Mouse (Mus musculus): ENCODE measurements around the gene Lyg2. TPM values are rescaled to one million over a fixed set of nuclear protein-coding genes. Genes with fewer than 3 reads are reported as not detected.

The Lyg2 gene
- polyA plus RNA-seq, 3 experiments from 2014 or later = not detected

DNA sequence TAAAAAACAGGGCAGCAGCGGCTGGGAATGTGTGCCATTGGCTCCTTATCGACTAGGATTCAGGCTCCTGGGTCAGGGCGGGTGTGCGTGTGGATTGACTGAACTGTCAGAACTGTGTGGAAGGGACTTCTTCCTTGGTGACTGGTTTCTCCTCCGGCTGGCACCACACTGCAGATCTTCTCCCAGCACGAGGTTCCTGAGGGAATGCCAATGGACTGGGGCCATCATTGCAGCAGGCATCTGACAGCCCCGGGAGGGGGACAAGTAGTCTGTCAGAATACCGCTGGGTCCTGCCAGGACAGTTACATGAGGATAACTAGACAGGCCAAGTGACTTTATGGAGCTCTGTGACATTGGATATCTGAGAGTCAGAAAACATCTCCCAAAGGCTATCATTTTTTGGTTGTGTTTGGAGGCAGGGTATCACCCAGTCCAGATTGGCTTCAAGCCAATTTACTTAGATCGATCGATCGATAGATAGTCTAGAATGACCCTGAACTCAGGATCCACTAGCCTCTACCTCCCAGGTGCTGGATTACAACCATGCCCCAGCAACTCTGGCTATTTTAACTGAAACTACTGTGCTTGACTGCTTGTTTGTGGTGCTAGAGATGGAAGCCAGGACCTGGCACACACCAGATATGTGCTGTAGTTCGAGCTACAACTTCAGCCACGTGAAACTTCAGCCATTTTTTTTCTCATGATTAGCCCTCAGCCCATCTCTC lies 38.4 kb downstream of the Lyg2 start:
- ATAC-seq = no peak

DNA sequence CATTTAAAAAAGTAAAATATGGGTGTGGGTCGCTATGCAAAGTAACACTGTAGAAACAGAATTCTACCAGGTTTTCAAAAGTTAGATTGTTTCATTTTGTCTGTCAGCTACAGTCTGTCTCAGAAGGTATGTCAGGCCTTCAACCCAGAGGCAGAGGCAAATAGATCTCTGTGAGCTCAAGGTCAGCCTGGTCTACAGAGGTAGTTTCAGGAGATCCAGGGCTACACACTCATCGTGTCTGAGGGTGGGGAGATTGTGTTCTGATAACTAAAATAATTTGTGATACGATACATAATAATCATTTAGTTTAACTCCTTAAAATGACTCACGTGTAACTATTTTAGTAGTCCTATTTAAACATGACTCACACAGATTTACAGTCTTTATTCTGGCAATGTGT lies 43.1 kb downstream of the Lyg2 start:
- ATAC-seq = no peak

DNA sequence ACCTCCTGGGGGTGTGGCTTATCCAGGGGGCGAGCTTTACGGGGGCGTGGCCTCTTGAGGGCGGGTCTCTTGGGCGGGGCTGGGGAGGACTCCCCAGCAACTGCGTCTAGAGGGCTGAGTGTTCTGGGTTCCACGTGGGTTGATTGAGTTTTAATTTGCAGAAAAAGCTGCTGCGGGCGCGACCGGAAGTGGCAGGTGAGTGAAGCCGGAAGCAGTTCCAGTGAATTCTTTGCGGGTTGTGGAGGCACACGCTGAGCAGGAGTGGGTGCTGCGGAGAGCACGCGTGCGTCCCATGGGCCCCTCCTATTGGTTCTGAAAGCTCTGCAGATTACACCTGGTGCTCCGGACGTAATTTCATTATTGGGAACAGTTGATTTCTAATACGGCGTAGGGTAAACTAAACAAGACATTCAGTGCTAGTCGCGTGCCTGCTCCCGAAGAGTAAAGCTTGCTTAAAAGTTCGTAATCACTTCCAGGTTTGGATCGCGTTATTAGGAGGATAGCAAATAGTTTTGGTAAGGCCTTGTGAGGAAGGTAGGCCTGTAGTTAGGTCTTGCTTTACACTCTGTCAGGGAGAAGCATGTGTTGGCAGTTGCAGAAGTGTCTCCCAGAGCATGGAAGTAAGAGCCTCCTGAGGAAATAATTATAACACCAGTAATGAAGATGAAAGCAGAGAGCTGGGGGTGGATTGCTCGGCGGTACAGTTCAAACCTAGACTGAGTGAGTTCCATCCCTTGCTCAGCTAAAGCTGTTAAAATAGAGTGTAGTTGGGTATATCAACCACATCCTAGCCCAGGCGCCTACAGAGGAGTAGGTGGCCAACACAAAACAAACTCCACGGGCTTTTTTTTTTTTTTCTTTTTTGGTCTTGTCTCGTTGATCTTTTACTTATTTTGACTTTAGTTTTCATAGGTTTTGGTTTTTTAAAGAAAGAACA lies 43.9 kb downstream of the Lyg2 start:
- ATAC-seq = peak; percentile 87

DNA sequence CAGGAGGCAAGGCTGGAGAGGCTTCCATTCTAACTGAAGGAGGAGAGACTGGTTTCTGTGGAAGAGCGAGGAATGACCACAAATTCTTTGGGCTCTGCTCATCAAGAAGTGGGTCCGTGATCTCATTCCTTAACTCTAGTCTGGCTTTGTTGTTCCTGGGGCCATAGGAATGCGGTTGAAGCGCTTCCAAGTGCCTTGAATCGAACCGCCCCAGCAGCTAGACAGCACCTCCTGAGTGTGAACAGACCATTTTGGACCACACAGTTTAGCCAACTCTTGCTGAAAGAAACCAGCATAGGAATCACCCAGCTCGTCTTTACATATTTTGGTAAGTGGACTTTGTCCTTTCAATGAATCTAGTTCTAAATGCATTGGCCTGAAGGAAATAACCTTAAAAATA lies 44.6 kb downstream of the Lyg2 start, which contains the start of gene Lipt1:
Lipt1 (plus strand) TSS at position 35 of the 400 bp plus-strand sequence.
- peak; percentile 18 for ATAC-seq

DNA sequence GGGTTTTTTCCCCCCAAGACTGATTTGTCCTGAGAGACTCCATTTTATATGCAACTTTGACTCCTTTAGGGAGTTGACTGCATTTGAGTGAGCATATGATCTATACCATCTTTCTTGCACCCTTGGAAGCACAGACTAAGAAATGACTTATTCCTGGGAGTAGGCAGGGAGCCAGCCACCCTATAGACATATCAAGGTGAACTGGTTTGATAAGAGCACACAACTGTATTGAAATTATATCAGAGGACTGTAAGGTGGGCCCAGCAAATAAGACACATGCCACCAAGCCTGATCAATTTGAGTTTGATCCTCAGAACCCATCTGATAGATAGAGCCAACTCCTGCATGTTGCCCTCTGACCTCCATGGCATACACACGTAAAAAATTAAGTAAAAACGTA lies 46.9 kb downstream of the Lyg2 start:
- no peak for ATAC-seq

DNA sequence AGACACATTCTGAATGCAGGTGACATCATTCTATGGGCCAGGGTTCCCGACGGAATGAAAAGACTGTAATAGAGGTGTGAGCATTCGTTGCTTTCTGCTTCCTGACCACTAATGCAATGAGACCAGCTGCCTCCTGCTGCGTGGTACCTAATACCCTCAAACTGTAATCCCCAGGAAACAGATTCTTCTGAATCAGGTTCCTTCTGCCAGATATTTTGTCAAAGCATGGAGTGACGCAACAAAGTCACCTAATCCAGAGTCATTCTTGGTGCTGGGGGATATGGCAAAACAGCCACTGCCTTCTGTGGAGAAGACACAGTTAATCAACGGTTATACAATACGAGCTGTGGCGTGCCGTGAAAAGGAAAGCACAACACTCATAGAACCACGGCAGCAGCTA lies 47.7 kb downstream of the Lyg2 start:
- ATAC-seq = no peak

DNA sequence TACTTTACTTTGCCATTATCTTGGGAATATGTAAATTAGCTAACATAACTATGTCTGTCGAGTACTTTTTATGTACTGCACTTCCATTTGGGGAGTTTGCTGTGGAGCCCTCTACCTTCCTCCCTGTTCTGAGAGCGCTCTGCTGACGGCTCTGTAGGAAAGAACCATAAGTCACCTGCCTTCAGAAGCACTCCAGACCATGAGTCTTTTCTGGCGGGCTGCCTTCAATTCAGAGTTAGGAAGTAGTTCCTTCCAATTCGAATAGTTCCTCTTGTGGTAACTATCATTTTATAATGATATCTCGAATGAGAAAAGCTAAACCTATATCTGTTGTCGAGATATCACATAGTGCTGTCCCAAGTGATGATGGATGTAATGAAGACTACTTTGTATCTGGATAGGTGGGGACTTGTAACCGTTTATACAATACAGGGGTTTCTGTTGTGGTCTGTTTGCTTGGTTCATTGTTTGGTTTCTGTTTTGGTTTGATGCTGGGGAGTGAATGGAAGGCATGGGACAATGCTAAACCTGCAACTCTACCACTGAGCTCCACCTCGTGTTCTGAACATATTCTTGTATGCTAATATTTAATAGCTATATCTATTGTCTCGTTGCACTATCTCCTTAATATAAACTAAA lies 48.5 kb downstream of the Lyg2 start:
- ATAC-seq = no peak

DNA sequence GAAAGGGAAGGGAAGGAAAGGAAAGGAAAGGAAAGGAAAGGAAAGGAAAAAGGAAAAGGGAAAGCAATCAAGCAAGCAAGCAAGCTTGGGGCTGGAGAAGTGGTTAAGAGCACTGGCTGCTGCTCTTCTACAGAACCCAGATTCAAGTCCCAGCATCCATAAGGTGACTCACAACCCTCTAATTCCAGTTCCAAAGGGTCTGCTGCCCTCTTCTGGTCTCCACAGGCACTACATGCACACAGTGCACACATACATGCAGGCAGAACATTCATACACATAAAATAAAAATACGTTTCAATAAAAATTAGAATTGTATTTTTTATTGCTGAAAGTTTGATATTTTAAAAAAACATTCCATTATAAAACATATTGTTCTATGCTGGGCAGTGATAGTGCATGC lies 49.2 kb downstream of the Lyg2 start:
- ATAC-seq = no peak

DNA sequence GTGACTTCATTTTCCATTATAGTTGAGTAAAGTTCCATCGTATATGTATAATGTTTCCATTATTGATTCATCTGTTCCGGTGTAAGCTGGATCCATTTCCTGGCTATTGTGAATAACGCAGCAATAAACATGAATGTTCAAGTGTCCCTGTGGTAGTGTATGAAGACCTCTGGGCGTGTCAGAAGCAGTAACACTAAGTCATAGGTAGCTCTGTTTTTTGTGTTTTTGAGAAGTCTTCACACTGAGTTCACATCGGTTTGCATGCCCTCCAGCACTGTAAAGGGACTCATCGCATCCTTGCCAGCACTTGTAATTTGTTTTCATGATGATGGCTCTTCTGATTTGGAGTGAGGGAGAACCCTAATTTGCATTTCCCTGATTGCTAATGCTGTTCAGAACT lies 50.0 kb downstream of the Lyg2 start, which contains the start of gene Tsga10:
Tsga10 (minus strand) TSS at position 144 of the 400 bp plus-strand sequence.
- no peak for ATAC-seq

DNA sequence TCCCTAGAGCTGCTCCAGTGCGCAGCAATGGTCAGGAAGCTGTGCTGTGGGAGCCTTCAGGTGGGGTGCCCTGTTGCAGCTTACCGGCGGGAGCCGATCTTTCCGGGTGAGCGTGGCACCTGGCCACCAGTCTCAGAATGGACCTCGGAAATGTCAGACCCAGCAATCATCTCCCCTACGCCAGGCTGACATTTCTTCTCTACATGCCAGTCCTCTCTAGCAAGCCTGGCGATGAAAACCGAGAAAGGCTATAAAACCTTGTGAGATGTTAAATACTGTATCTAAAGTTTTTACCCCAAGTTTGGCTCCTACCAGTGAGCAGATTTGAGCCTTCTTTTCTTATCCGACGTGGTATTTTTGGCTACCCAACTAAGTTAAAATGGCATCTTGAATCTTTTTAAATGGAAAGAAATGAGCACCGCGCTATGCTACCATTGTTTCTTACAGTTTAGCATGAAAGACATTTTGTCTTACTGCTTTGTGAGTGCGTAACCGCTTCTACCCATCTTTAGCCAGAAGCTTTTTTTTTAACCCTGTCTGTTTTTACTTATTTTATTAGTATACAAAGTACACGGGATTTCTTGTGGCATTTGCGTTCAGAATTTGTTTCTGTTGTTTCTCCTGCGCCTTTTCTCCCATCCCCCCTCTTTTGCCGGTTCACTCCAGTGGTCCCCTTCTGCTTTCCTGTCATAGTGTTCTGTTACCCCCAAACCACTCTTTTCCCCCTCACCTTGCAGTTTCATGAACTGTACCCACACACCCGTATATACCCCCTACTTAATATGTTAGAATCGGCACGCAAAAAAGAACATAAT lies 50.7 kb downstream of the Lyg2 start:
- ATAC-seq = no peak

DNA sequence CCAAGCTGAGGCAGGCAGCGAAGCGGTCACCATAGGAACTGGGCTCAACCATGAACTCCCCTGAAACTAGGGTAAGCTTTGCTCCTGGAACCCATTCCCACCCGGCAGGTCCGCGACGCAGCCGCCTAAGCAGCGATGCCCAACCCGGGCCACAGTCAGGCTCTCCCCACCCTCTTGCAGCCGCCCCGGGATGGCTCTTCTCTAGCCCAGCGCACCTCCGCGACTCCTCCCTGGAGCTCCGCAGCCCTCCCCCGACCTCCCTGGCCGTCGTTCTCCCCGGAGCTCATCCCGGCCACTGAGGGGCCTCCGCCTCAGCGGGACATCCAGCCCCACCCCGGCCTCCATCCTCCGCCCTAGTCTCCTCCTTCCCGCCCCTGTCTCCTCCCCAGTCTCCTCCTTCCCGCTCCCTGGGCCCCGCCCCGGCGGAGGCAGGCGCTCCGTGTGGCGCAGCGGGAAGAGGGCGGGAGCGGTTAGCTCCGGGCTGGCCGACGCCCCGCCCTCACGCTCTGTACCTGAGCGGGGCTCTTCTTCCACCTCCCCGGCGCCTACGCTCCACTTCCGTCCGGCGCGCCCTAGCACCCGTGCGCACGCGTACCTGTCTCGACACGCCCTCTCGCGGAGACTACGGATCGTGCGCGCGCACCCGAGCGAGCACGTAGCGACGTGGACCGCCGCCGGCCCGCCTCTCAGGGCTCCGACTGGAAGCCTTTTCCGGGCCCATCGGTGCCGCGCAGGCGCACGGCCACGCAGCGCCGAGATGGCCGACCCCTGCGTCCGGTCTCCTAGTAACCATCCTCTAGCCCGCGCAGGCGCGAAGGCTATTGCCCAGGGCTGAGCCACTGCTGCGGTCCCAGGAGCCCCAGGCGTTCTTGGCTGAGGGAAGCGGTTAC lies 51.5 kb downstream of the Lyg2 start:
- peak; percentile 87 for ATAC-seq

Other genes starting within 250 kb of the Lyg2 start
- gene 2010300C02Rik, start 196.4 kb downstream of the Lyg2 start, polyA plus RNA-seq (2017; shearing (Covaris generic)) = 1 to 10 TPM in 1 of 3 experiments, under 1 TPM in 2; 0.51 to 1.1 (median 0.70) TPM
- 1 to 10 TPM; 1.2 to 1.9 (median 1.8) TPM for gene Tsga10, start 50.1 kb downstream of the Lyg2 start, polyA plus RNA-seq (2017; shearing (Covaris generic))
- gene Lipt1, start 44.8 kb downstream of the Lyg2 start, polyA plus RNA-seq (2017; shearing (Covaris generic)) = 1 to 10 TPM; 3.7 to 7.4 (median 7.2) TPM
- 100 to 1,000 TPM in 2 of 3 experiments, 10 to 100 TPM in 1; 95.5 to 109 (median 105) TPM for gene Mitd1, start 26.1 kb downstream of the Lyg2 start, polyA plus RNA-seq (2017; shearing (Covaris generic))
- gene Mrpl30, start 26.0 kb downstream of the Lyg2 start, polyA plus RNA-seq (2017; shearing (Covaris generic)) = 100 to 1,000 TPM; 191 to 281 (median 223) TPM
- gene Lyg1, start 41.3 kb upstream of the Lyg2 start, polyA plus RNA-seq (2017; shearing (Covaris generic)) = not detected
- gene Txndc9, start 81.4 kb upstream of the Lyg2 start, polyA plus RNA-seq (2017; shearing (Covaris generic)) = 100 to 1,000 TPM; 148 to 170 (median 151) TPM
- 10 to 100 TPM; 29.5 to 34.6 (median 31.9) TPM for gene Eif5b, start 81.5 kb upstream of the Lyg2 start, polyA plus RNA-seq (2017; shearing (Covaris generic))
- 10 to 100 TPM in 2 of 3 experiments, 1 to 10 TPM in 1; 7.1 to 13.5 (median 13.0) TPM for gene Rev1, start 213.3 kb upstream of the Lyg2 start, polyA plus RNA-seq (2017; shearing (Covaris generic))

Data from inflammation-experienced regulatory T-cells, adult 6 months (primary cell).